Mouse (Mus musculus): Measurements from ENCODE around the gene Eef1g.

- TF ChIP-seq TAL1 (IDR thresholded peaks at IDR 0.05; ENCODE audit: low read length) (no peak), GATA1 (IDR thresholded peaks at IDR 0.05; ENCODE audit: low read length) (no peak; the same call in 1 of the 2 replicates)
These were observed 19.9 kb upstream of the Eef1g start for GRCm38 (mm10) chr19:8946929-8947328.
